Mouse (Mus musculus) embryonic facial prominence, embryonic 11.5 days (tissue): ENCODE results near the gene Phlda3. TPM values are rescaled to one million over a fixed set of nuclear protein-coding genes. Genes with fewer than 3 reads are reported as not detected.
A peak's percentile ranks its signal among the peaks of the same experiment; 100 is the strongest.

Experiments
- ATAC-seq: fragments of 200-750 bp; cut with Nextera tagmentation; replicated peaks from 2 replicates; pipeline ENCODE4 v1.8.0; 2017; ENCODE audit warnings: low read depth; ENCODE audit not compliant: insufficient number of reproducible peaks, low FRiP score, low TSS enrichment
- DNase-seq: peaks from one replicate; pipeline ENCODE4 v3.0.0-alpha.2; 2015; ENCODE audit warnings: low spot score
- H3K27ac ChIP-seq: fragments of 300-500 bp; sonication (generic); replicated peaks from 2 replicates; pipeline ENCODE4 v1.5.1; 2014; ENCODE audit warnings: mild to moderate bottlenecking, low read depth, low read length, control low read depth
- H3K27me3 ChIP-seq: fragments of 300-500 bp; sonication (generic); 2 replicates; pipeline ENCODE4 v1.6.1; 2014; ENCODE audit warnings: mild to moderate bottlenecking, low read length, moderate library complexity, mixed read lengths; ENCODE audit not compliant: control insufficient read depth, insufficient read depth
- H3K36me3 ChIP-seq: fragments of 300-500 bp; sonication (generic); replicated peaks from 2 replicates; pipeline ENCODE4 v1.6.1; 2014; ENCODE audit warnings: low read depth, mild to moderate bottlenecking, low read length, moderate library complexity, mixed read lengths; ENCODE audit not compliant: control insufficient read depth, insufficient read depth
- H3K4me1 ChIP-seq: fragments of 300-500 bp; sonication (generic); 2 replicates; pipeline ENCODE4 v1.6.1; 2014; ENCODE audit warnings: low read length, mixed read lengths; ENCODE audit not compliant: control insufficient read depth, insufficient read depth
- H3K4me2 ChIP-seq: fragments of 300-500 bp; sonication (generic); 2 replicates; pipeline ENCODE4 v1.6.1; 2014; ENCODE audit warnings: low read depth, mild to moderate bottlenecking, control low read depth, low read length, moderate library complexity
- H3K4me3 ChIP-seq: fragments of 300-500 bp; sonication (generic); 2 replicates; pipeline ENCODE4 v1.5.1; 2014; ENCODE audit warnings: low read depth, low read length, control low read depth
- H3K9ac ChIP-seq: fragments of 300-500 bp; sonication (generic); replicated peaks from 2 replicates; pipeline ENCODE4 v1.6.1; 2014; ENCODE audit warnings: mild to moderate bottlenecking, control low read depth, low read length
- H3K9me3 ChIP-seq: fragments of 300-500 bp; sonication (generic); replicated peaks from 2 replicates; pipeline ENCODE4 v1.6.1; 2016; ENCODE audit warnings: mild to moderate bottlenecking, low read length, inconsistent platforms, mixed read lengths; ENCODE audit not compliant: control insufficient read depth
- WGBS: fragments of 180-500 bp; shearing (Covaris S2); extraction: QIAGEN DNeasy Blood & Tissue Kit; methylation state at CpG from one replicate; pipeline ENCODE4 v1.1.7; 2014; 5-methylcytosine and 5-hydroxymethylcytosine counted together
- polyA plus RNA-seq: library from polyadenylated mRNA; unstranded; fragments of >200 nt; fragmentation: Nextera tagmentation; extraction: Ambion mirVana; gene quantifications from 2 replicates; pipeline ENCODE4 v1.2.1, GENCODE M21; 2014

The Phlda3 gene
- polyA plus RNA-seq, 1 experiment from 2014 or later = 33.5 TPM

GRCm38 (mm10) chr1:135770896-135771572 is 5.1 kb downstream of the Phlda3 start:
- Histone ChIP-seq H3K36me3 (no peaks in the 10 kb centered on the region), H3K9me3 (no peaks in the 10 kb centered on the region), H3K9ac (no peak overlapping the region), H3K27me3 (no peaks in the 10 kb centered on the region), H3K27ac (no peak overlapping the region), H3K4me1 (no peaks in the 10 kb centered on the region; the same call in 1 of the 2 replicates), H3K4me3 (no peak overlapping the region), H3K4me2 (no peak overlapping the region)
- 67% methylated on average over 12 of the region's 12 CpGs for WGBS
- ATAC-seq (no peak), DNase-seq (no peak)

- Histone ChIP-seq H3K9ac (no peak overlapping the region), H3K27me3 (no peaks in the 10 kb centered on the region), H3K4me2 (no peak overlapping the region), H3K36me3 (no peaks in the 10 kb centered on the region), H3K4me1 (no peaks in the 10 kb centered on the region; the same call in 1 of the 2 replicates), H3K9me3 (no peaks in the 10 kb centered on the region), H3K27ac (no peak overlapping the region), H3K4me3 (no peak overlapping the region)
- ATAC-seq (no peak), DNase-seq (no peak)
- 70% methylated on average over 8 of the region's 8 CpGs for WGBS
These were observed 5.7 kb downstream of the Phlda3 start for GRCm38 (mm10) chr1:135771573-135771970.

- Histone ChIP-seq H3K4me3 (no peak overlapping the region), H3K9me3 (no peaks in the 10 kb centered on the region), H3K4me1 (peaks cover 5% of the 10 kb centered on the region), H3K36me3 (no peaks in the 10 kb centered on the region), H3K27me3 (no peaks in the 10 kb centered on the region), H3K4me2 (no peak overlapping the region), H3K27ac (no peak overlapping the region), H3K9ac (no peak overlapping the region)
- no peak for DNase-seq
- ATAC-seq = no peak
These were observed 10.7 kb downstream of the Phlda3 start for GRCm38 (mm10) chr1:135776596-135776995.

GRCm38 (mm10) chr1:135777046-135777445 is 11.1 kb downstream of the Phlda3 start:
- Histone ChIP-seq H3K36me3 (no peaks in the 10 kb centered on the region), H3K4me3 (no peak overlapping the region), H3K9me3 (no peaks in the 10 kb centered on the region), H3K9ac (no peak overlapping the region), H3K4me1 (peaks cover 5% of the 10 kb centered on the region), H3K4me2 (no peak overlapping the region), H3K27ac (no peak overlapping the region), H3K27me3 (no peaks in the 10 kb centered on the region)
- WGBS = 77% methylated on average over 1 of the region's 1 CpGs
- DNase-seq = no peak
- no peak for ATAC-seq

- Histone ChIP-seq H3K36me3 (no peaks in the 10 kb centered on the region), H3K4me2 (peak within 1 kb of the TSS; percentile 17), H3K9me3 (no peaks in the 10 kb centered on the region), H3K4me3 (no peak within 1 kb of the TSS), H3K27ac (peak within 1 kb of the TSS; percentile 32; the same call in 1 of the 2 replicates), H3K9ac (peak within 1 kb of the TSS; percentile 39; the same call in 1 of the 2 replicates), H3K27me3 (no peaks in the 10 kb centered on the region), H3K4me1 (peaks cover 5% of the 10 kb centered on the region)
- 0 out of 2 replicates have a peak, but pooled peaks have one; percentile 32 for ATAC-seq
- DNase-seq = peak; percentile 43
- 27% methylated on average over 22 of the region's 22 CpGs for WGBS
These were observed 13.0 kb downstream of the Phlda3 start, which contains the start of gene Tnni1 for GRCm38 (mm10) chr1:135778780-135779535. Tnni1 (plus strand) TSS chr1:135779434.

- no peak for ATAC-seq
- H3K27ac ChIP-seq = no peak overlapping the region
- DNase-seq = no peak
- H3K36me3 ChIP-seq = no peaks in the 10 kb centered on the region
- peaks cover 5% of the 10 kb centered on the region for H3K4me1 ChIP-seq
- no peaks in the 10 kb centered on the region for H3K9me3 ChIP-seq
- whole genome bisulfite sequencing = 32% methylated on average over 4 of the region's 4 CpGs
- no peak overlapping the region for H3K4me2 ChIP-seq
- H3K4me3 ChIP-seq = no peak overlapping the region
- no peak overlapping the region for H3K9ac ChIP-seq
- H3K27me3 ChIP-seq = no peaks in the 10 kb centered on the region
These were observed 14.7 kb downstream of the Phlda3 start for GRCm38 (mm10) chr1:135780649-135781048.

- DNase-seq (peak; percentile 85), ATAC-seq (peak; percentile 48; the same call in 1 of the 2 replicates)
- no peaks in the 10 kb centered on the region for H3K27me3 ChIP-seq
- H3K27ac ChIP-seq = no peak overlapping the region
- 8% methylated on average over 13 of the region's 13 CpGs for WGBS
- no peaks in the 10 kb centered on the region for H3K9me3 ChIP-seq
- no peak overlapping the region for H3K9ac ChIP-seq
- H3K36me3 ChIP-seq = no peaks in the 10 kb centered on the region
- no peak overlapping the region for H3K4me3 ChIP-seq
- no peak overlapping the region for H3K4me2 ChIP-seq
- peaks cover 5% of the 10 kb centered on the region for H3K4me1 ChIP-seq
These were observed 15.3 kb downstream of the Phlda3 start for GRCm38 (mm10) chr1:135781220-135781619.

GRCm38 (mm10) chr1:135782816-135783215 is 16.9 kb downstream of the Phlda3 start:
- H3K9me3 ChIP-seq = no peaks in the 10 kb centered on the region
- WGBS = 35% methylated on average over 10 of the region's 10 CpGs
- H3K27ac ChIP-seq = no peak overlapping the region
- peaks cover 5% of the 10 kb centered on the region for H3K4me1 ChIP-seq
- H3K4me3 ChIP-seq = no peak overlapping the region
- DNase-seq (no peak), ATAC-seq (no peak)
- no peak overlapping the region for H3K9ac ChIP-seq
- no peaks in the 10 kb centered on the region for H3K27me3 ChIP-seq
- H3K4me2 ChIP-seq = no peak overlapping the region
- H3K36me3 ChIP-seq = no peaks in the 10 kb centered on the region
